Mouse (Mus musculus) kidney, postnatal 0 days (tissue): ENCODE results near the gene Pfkfb2. TPM values are rescaled to one million over a fixed set of nuclear protein-coding genes. Genes with fewer than 3 reads are reported as not detected.

Experiments
- ATAC-seq: fragments of 200-750 bp; cut with Nextera tagmentation; replicated peaks from 2 replicates; pipeline ENCODE4 v1.8.0; 2017; ENCODE audit warnings: low read depth, moderate number of reproducible peaks, moderate TSS enrichment, moderate library complexity; ENCODE audit not compliant: low FRiP score
- DNase-seq: peaks from one replicate; pipeline ENCODE4 v3.0.0-alpha.2; 2016; ENCODE audit warnings: low spot score
- H3K27ac ChIP-seq: fragments of 300-500 bp; sonication (generic); 2 replicates; pipeline ENCODE4 v1.5.1; 2014; ENCODE audit warnings: mild to moderate bottlenecking
- H3K27me3 ChIP-seq: fragments of 300-500 bp; sonication (generic); 2 replicates; pipeline ENCODE4 v1.6.1; 2014; ENCODE audit warnings: low read length, mixed read lengths; ENCODE audit not compliant: insufficient read depth
- H3K36me3 ChIP-seq: fragments of 300-500 bp; sonication (generic); 2 replicates; pipeline ENCODE4 v1.6.1; 2014; ENCODE audit warnings: low read length, mixed read lengths; ENCODE audit not compliant: insufficient read depth
- H3K4me1 ChIP-seq: fragments of 300-500 bp; sonication (generic); replicated peaks from 2 replicates; pipeline ENCODE4 v1.6.1; 2014; ENCODE audit warnings: antibody characterized with exemption, low read length, mixed read lengths; ENCODE audit not compliant: insufficient read depth
- H3K4me2 ChIP-seq: fragments of 300-500 bp; sonication (generic); 2 replicates; pipeline ENCODE4 v1.6.1; 2014; ENCODE audit warnings: mild to moderate bottlenecking, low read length, moderate library complexity, mixed read lengths
- H3K4me3 ChIP-seq: fragments of 300-500 bp; sonication (generic); replicated peaks from 2 replicates; pipeline ENCODE4 v1.5.1; 2014; ENCODE audit warnings: low read depth, low read length
- H3K9ac ChIP-seq: fragments of 300-500 bp; sonication (generic); 2 replicates; pipeline ENCODE4 v1.6.1; 2014; ENCODE audit warnings: low read depth, low read length
- H3K9me3 ChIP-seq: fragments of 300-500 bp; sonication (generic); replicated peaks from 2 replicates; pipeline ENCODE4 v1.6.1; 2016; ENCODE audit warnings: low read length, inconsistent platforms, mixed read lengths
- CTCF ChIP-seq: IDR thresholded peaks from 2 replicates; pipeline ENCODE4 v1.5.1; 2016; ENCODE audit warnings: antibody characterized with exemption, low read depth, mild to moderate bottlenecking, moderate library complexity
- WGBS: fragments of 180-500 bp; shearing (Covaris S2); extraction: QIAGEN DNeasy Blood & Tissue Kit; methylation state at CpG from one replicate; pipeline ENCODE4 v1.1.7; 2014; 5-methylcytosine and 5-hydroxymethylcytosine counted together
- polyA plus RNA-seq: library from polyadenylated mRNA; unstranded; fragments of >200 nt; fragmentation: Nextera tagmentation; extraction: Ambion mirVana; gene quantifications from 2 replicates; pipeline ENCODE4 v1.2.1, GENCODE M21; 2015

Gene Pfkfb2
- polyA plus RNA-seq, 1 experiment from 2014 or later = 7.3 TPM

DNA sequence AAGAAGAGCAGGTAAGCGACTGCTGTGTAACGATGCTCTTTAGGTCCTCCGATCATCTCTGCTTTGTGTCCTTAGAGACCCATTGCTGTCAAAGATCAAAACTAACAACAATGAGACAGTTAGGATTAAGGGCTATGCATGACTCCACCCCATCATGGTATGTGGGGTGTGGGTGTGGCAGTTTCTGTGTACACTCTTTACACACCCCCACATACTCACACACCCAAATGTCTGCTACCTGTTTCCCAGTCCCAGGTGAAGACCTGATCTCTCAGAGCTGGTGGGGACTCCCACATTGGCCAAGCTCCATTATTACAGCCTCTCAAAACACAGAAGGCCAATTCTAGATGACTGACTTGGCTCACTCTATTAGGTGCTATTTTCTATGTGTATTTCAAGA is 16.5 kb upstream of the Pfkfb2 start:
- DNase-seq (no peak), ATAC-seq (no peak)

DNA sequence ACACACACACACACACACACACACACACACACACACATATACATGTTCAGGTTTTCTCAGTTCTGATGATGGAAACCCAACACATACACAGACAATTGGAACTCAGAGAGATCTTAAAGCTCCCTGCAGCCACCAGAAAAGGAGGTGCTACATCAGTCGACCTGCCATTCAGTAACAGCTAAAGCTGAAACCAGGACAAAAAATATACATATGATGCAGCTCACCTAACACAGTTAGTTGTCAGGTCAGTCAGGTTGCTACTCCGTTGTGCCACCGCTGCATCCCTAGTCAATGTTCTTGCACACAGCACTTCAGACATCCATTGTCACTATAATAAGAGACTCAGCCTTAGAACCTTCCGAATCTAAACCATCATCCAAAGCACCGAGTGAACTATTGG is 15.9 kb upstream of the Pfkfb2 start:
- Histone ChIP-seq H3K36me3 (no peaks in the 10 kb centered on the region), H3K4me1 (no peaks in the 10 kb centered on the region; the same call in 1 of the 2 replicates), H3K4me2 (no peak overlapping the region), H3K27ac (no peak overlapping the region), H3K9ac (no peak overlapping the region), H3K27me3 (no peaks in the 10 kb centered on the region), H3K4me3 (no peak overlapping the region), H3K9me3 (no peaks in the 10 kb centered on the region)
- no peak for ATAC-seq
- no peak for DNase-seq
- WGBS = 90% methylated on average over 5 of the region's 5 CpGs
- TF ChIP-seq CTCF = no peak

More for the DNA sequence above, 16.5 kb upstream of the Pfkfb2 start:
- Histone ChIP-seq H3K4me1 (no peaks in the 10 kb centered on the region; the same call in 1 of the 2 replicates), H3K4me2 (no peak overlapping the region), H3K27me3 (no peaks in the 10 kb centered on the region), H3K27ac (no peak overlapping the region), H3K4me3 (no peak overlapping the region), H3K9me3 (no peaks in the 10 kb centered on the region), H3K36me3 (no peaks in the 10 kb centered on the region), H3K9ac (no peak overlapping the region)
- no peak for TF ChIP-seq CTCF
- WGBS = 92% methylated on average over 3 of the region's 3 CpGs

DNA sequence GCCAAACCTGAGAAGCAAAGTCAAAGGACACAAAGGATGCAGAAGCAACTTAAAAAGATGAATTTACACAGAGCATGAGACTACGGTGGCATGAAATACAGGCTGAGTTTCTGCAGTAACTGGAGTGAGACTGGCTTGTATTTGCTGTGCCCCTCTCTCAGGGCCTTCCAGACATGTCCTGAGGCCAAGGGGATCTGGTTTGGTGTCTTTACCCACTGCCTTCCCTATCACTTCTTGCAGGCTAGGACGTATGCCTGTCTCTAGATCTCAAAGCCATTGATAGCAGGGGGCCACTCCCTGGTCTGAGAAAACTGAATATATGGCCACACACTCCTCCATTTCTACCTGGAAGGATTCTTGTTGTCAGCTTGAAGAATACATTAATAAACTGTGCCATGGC is 15.2 kb upstream of the Pfkfb2 start:
- no peak overlapping the region for H3K27ac ChIP-seq
- H3K4me2 ChIP-seq = no peak overlapping the region
- no peaks in the 10 kb centered on the region for H3K9me3 ChIP-seq
- no peaks in the 10 kb centered on the region for H3K27me3 ChIP-seq
- H3K36me3 ChIP-seq = no peaks in the 10 kb centered on the region
- H3K4me1 ChIP-seq = no peaks in the 10 kb centered on the region; the same call in 1 of the 2 replicates
- no peak for TF ChIP-seq CTCF
- H3K9ac ChIP-seq = no peak overlapping the region
- DNase-seq (no peak), ATAC-seq (no peak)
- no peak overlapping the region for H3K4me3 ChIP-seq
- 74% methylated on average over 2 of the region's 2 CpGs for WGBS

DNA sequence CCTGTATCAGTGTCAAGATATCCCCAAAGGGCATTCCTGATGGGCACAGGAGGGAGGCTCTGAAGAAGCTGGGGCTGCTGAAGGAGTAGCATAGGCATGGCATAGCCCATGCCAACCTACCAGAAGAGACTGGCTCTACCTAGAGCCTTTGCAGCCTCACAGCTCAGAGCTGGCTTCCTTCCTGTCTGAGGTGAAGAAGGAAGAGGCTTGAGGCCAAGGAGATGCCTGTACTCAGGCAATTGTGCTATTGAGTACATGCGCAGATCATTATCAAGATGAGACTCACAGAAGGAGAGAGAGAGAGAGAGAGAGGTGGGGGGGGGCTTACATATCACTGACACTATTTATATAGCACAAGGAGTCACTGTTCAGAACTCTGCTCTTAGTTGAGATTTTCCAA is 14.7 kb upstream of the Pfkfb2 start:
- DNase-seq (no peak), ATAC-seq (no peak)
- Histone ChIP-seq H3K27me3 (no peaks in the 10 kb centered on the region), H3K4me3 (no peak overlapping the region), H3K36me3 (no peaks in the 10 kb centered on the region), H3K27ac (no peak overlapping the region), H3K9ac (no peak overlapping the region), H3K4me2 (no peak overlapping the region), H3K4me1 (no peaks in the 10 kb centered on the region; the same call in 1 of the 2 replicates), H3K9me3 (no peaks in the 10 kb centered on the region)
- TF ChIP-seq CTCF = no peak
- WGBS = 81% methylated on average over 1 of the region's 1 CpGs

DNA sequence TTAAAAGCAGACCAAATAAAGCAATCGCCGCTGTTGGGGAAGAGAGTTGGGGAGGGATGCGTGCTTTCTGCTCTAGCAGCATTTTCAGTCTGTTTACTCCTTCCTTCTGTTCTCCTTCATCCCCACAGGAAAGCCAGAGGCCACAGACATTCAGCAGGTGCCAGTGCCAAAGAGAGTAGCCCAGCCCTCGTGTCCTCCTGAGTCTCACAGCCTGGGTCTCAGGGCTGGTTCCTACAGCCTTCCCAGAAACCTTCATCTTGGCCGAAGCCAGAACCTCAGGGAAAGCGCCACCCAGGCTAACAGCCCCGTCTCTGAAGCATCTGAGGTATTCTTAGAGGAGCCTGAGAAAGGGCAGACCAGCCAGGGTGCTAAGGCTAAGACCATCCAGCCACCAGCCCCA is 13.1 kb upstream of the Pfkfb2 start:
- 92% methylated on average over 7 of the region's 7 CpGs for WGBS
- Histone ChIP-seq H3K4me1 (no peaks in the 10 kb centered on the region; the same call in 1 of the 2 replicates), H3K9me3 (no peaks in the 10 kb centered on the region), H3K27ac (no peak overlapping the region), H3K27me3 (no peaks in the 10 kb centered on the region), H3K9ac (no peak overlapping the region), H3K36me3 (no peaks in the 10 kb centered on the region), H3K4me2 (no peak overlapping the region), H3K4me3 (no peak overlapping the region)
- no peak for TF ChIP-seq CTCF
- DNase-seq = no peak
- no peak for ATAC-seq

DNA sequence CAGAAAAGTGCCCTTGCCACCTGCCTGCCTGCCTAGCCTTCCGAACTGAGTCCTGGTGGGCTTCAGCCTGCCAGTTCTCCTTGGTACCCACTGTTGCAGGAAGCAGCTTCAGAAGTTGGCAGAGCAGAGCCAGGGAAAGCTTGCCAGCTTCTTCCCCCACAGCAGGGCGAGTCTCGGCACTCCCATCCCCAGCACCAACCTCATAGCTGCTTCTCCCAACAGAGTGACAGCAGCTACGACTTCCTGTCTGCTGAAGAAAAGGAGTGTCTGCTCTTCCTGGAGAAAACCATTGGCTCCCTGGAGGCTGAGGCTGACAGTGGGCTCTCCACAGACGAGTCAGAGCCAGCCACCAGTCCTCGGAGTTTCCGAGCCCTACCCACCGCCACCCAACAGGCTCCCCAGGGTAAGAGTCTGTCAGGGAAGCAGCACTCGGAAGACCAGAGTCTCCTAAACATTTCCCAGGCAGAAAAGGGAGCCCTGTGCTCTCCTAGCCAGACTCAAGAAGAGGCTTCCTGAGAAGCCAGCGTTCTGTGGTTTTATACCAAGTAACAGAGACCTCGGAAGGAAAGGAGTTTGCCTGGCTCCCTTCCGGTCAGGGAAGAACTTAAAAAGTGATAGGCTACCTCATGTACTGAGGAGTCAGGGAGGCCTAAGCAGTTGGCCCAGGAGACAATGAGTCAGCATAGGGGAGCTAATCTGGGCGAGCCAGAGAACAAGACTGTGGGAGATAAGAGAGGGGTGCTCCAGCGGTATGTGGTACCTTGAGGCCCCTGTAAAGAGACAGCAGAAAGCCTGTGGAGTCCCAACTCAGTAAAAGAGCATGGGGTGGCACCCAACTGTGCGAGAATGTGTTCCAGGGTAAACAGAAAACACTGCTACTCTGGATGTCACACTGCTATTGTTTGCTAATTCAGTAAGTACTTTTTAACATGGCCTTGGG is 12.0 kb upstream of the Pfkfb2 start:
- Histone ChIP-seq H3K4me3 (no peak overlapping the region), H3K27ac (no peak overlapping the region), H3K9ac (no peak overlapping the region), H3K9me3 (no peaks in the 10 kb centered on the region), H3K4me1 (no peaks in the 10 kb centered on the region; the same call in 1 of the 2 replicates), H3K27me3 (no peaks in the 10 kb centered on the region), H3K36me3 (no peaks in the 10 kb centered on the region), H3K4me2 (no peak overlapping the region)
- DNase-seq = no peak
- ATAC-seq = no peak
- WGBS = 61% methylated on average over 15 of the region's 15 CpGs
- no peak for TF ChIP-seq CTCF
